In genomic region chr5:103828729-103829128, GRCm38 (mm10) we compare ENCODE assay signal across 17 mouse cellular contexts.
DNase-seq lines count a peak whose midpoint lies in the region; ATAC-seq lines count a peak whose summit lies in the region.
"Had no signal": no experiment of that assay in that cellular context is flagged by ENCODE, and none has a peak within 500 bp of the region (broad histone marks: within the 10 kb centered on the region; RNA-seq: fewer than 3 reads in every experiment).

No protein-coding gene starts in this region.

- peak overlapping the region; percentile 48 for H3K27ac ChIP-seq in kidney, embryonic 16.5 days (ENCODE audit: low read length)
- H3K27ac ChIP-seq in heart, embryonic 12.5 days (ENCODE audit: poor library complexity, severe bottlenecking): peak overlapping the region; percentile 87
- H3K27ac ChIP-seq: limb, embryonic 15.5 days; midbrain, embryonic 13.5 days had no signal

- ATAC-seq in kidney, embryonic 16.5 days (ENCODE audit: low FRiP score, low TSS enrichment): no peak
- ATAC-seq in heart, embryonic 12.5 days (ENCODE audit: insufficient number of reproducible peaks, low FRiP score): peak; percentile 86
- ATAC-seq: forebrain, embryonic 16.5 days; midbrain, embryonic 13.5 days had no signal

- peaks cover 20% of the 10 kb centered on the region for H3K4me1 ChIP-seq in kidney, embryonic 16.5 days (ENCODE audit: insufficient read depth, low read length)
- peaks cover 37% of the 10 kb centered on the region for H3K4me1 ChIP-seq in heart, embryonic 12.5 days (replicated peaks)
- H3K4me1 ChIP-seq: hindbrain, embryonic 10.5 days; limb, embryonic 15.5 days; midbrain, embryonic 13.5 days had no signal

- H3K4me3 ChIP-seq in kidney, embryonic 16.5 days (ENCODE audit: low read length): no peak overlapping the region
- no peak overlapping the region; the same call in 1 of the 2 replicates for H3K4me3 ChIP-seq in heart, embryonic 12.5 days
- H3K4me3 ChIP-seq: hindbrain, embryonic 10.5 days; limb, embryonic 15.5 days; midbrain, embryonic 13.5 days; myocyte had no signal

- peaks cover 23% of the 10 kb centered on the region for H3K36me3 ChIP-seq in kidney, embryonic 16.5 days (ENCODE audit: insufficient read depth, low read length)
- H3K36me3 ChIP-seq in heart, embryonic 12.5 days: peaks cover 18% of the 10 kb centered on the region

- H3K9ac ChIP-seq in kidney, embryonic 16.5 days (replicated peaks; ENCODE audit: low read length): no peak overlapping the region
- no peak overlapping the region for H3K9ac ChIP-seq in heart, embryonic 12.5 days
- H3K9ac ChIP-seq: limb, embryonic 15.5 days; midbrain, embryonic 13.5 days had no signal

- H3K27me3 ChIP-seq in kidney, embryonic 16.5 days (ENCODE audit: insufficient read depth, low read length): no peaks in the 10 kb centered on the region
- 0 out of 2 replicates have a peak, but pooled peaks cover 3% of the 10 kb centered on the region for H3K27me3 ChIP-seq in heart, embryonic 12.5 days (replicated peaks)
- H3K27me3 ChIP-seq: limb, embryonic 15.5 days; midbrain, embryonic 13.5 days had no signal

- H3K9me3 ChIP-seq in kidney, embryonic 16.5 days (ENCODE audit: low read length): no peaks in the 10 kb centered on the region
- H3K9me3 ChIP-seq in heart, embryonic 12.5 days (replicated peaks): no peaks in the 10 kb centered on the region
- H3K9me3 ChIP-seq: hindbrain, embryonic 10.5 days; limb, embryonic 15.5 days; midbrain, embryonic 13.5 days had no signal

- WGBS in kidney, embryonic 16.5 days: 38% methylated on average over 8 of the region's 8 CpGs
- WGBS in heart, embryonic 12.5 days: 22% methylated on average over 8 of the region's 8 CpGs

- H3K4me2 ChIP-seq in kidney, embryonic 16.5 days (replicated peaks; ENCODE audit: low read depth, low read length): no peak overlapping the region
- H3K4me2 ChIP-seq in heart, embryonic 12.5 days: peak overlapping the region; percentile 63
- H3K4me2 ChIP-seq: limb, embryonic 15.5 days; midbrain, embryonic 13.5 days had no signal

- no peak for DNase-seq in kidney, postnatal 25 days
- DNase-seq in lung, postnatal 10 days: peak; percentile 55
- no peak for DNase-seq in lung, postnatal 14 days
- peak; percentile 45 for DNase-seq in lung, postnatal 36 days
- no peak for DNase-seq in thymus, postnatal 25 days
- DNase-seq in layer of hippocampus, adult 18-20 months (ENCODE audit: low spot score in 2 of 2): no peak
- DNase-seq: cerebellum, adult 8-10 months; kidney, adult 8-10 months; retina, postnatal 1 day; thymus, postnatal 4 days had no signal

Comparison
In these comparisons a context has a peak if more than half of its experiments do, and no peak if none do; other contexts are left out.
1. DNase-seq: peak in lung, postnatal 10 days (single experiment) and lung, postnatal 36 days (single experiment); none in kidney, postnatal 25 days (0 of 2), lung, postnatal 14 days (single experiment), thymus, postnatal 25 days (single experiment) and layer of hippocampus, adult 18-20 months (0 of 2).